ENCODE assay signal across 12 mouse cellular contexts in the genomic region with DNA sequence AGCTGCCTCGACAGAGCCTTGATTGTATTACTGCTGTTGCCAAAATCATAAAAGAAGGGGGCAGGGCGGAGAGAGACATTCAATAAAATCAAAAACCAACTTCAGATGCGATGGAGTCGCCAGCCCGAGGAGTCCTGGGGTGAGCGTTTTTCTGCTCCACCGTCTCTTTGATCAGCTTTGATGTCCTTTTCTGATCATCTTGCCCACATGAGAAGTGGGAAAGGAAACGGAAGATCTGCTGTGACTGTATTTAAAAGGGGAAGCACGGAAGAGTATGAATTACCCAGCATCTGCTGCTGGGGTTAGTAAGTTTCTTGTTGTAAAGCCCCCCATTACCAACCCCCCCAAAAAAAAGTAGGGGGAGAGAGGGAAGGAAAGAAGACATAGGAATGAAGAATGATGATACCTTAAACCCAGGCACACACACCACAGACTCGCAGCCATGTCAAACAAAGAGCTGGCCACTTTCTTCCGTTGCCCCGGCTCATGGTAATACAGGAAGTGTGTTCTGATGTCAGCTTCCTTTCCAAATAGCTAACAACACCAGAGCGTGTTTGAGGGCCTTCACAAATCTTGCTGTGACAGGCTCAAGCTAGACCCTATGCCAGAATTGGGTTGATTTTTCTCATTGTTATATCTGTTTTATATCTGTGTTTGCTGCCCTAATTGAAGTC.
DNase-seq lines count a peak whose midpoint lies in the region; ATAC-seq and TF ChIP-seq lines count a peak whose summit lies in the region.
"Had no signal": no experiment of that assay in that cellular context is flagged by ENCODE, and none has a peak within 500 bp of the region (broad histone marks: within the 10 kb centered on the region; RNA-seq: fewer than 3 reads in every experiment).

No protein-coding gene starts in this region.

- TF ChIP-seq CTCF in thymus, adult 2 months (IDR thresholded peaks at IDR 0.05; ENCODE audit: borderline replicate concordance, control insufficient read depth, extremely low read depth, insufficient read depth, low read length, poor library complexity), result no peak

- intact Hi-C loops in left cerebral cortex, postnatal 25 days (cut with DNase I), result loop anchor here (5.0 kb wide), 1 partner anchor 243 kb away; a partner anchor contains a TSS

- H3K36me3 ChIP-seq in heart, embryonic 15.5 days, result no peaks in the 10 kb centered on the region
- no peaks in the 10 kb centered on the region for H3K36me3 ChIP-seq in thymus, adult 2 months (ENCODE audit: control insufficient read depth, insufficient read depth, low read length)

- WGBS in heart, embryonic 15.5 days, result 51% methylated on average over 13 of the region's 13 CpGs
- 4% methylated on average over 13 of the region's 13 CpGs for WGBS in thymus, adult 2 months

- H3K9me3 ChIP-seq in heart, embryonic 15.5 days (replicated peaks), result no peaks in the 10 kb centered on the region

- H3K27ac ChIP-seq in heart, embryonic 15.5 days, result peak overlapping the region; percentile 27; the same call in 1 of the 2 replicates
- H3K27ac ChIP-seq in thymus, adult 2 months (ENCODE audit: control insufficient read depth, insufficient read depth, low read length), result peak overlapping the region; percentile 44

- no peak for DNase-seq in heart, postnatal 4 days
- no peak for DNase-seq in thymus, adult 2 months
- DNase-seq in thymus, postnatal 10 days (ENCODE audit: low spot score in 2 of 2), result no peak
- no peak for DNase-seq in left cerebral cortex, postnatal 25 days (ENCODE audit: low spot score in 2 of 2)
- DNase-seq in cerebellum, adult 9-10 months, result no peak
- DNase-seq in spleen, postnatal 10 days (ENCODE audit: low spot score in 2 of 2), result no peak
- DNase-seq: adrenal gland, postnatal 36 days; heart, postnatal 10 days; right cerebral cortex, postnatal 25 days had no signal

- ATAC-seq in heart, embryonic 15.5 days (replicated peaks; ENCODE audit: insufficient number of reproducible peaks, insufficient read depth, low FRiP score, low read depth), result no peak; the same call in 1 of the 2 replicates
- peak; percentile 73 for ATAC-seq in megakaryocyte progenitor cell, adult 5-6 weeks (replicated peaks; ENCODE audit: poor library complexity)

- TF ChIP-seq POLR2A in thymus, adult 2 months (IDR thresholded peaks at IDR 0.05; ENCODE audit: control insufficient read depth, extremely low read depth, insufficient read depth, low read length, poor library complexity), result no peak

- H3K4me3 ChIP-seq in heart, embryonic 15.5 days, result no peak overlapping the region
- peak overlapping the region; percentile 45 for H3K4me3 ChIP-seq in thymus, adult 2 months (ENCODE audit: control insufficient read depth, insufficient read depth, low read length)

- H3K9ac ChIP-seq in heart, embryonic 15.5 days, result no peak overlapping the region

- no peaks in the 10 kb centered on the region for H3K27me3 ChIP-seq in heart, embryonic 15.5 days
- H3K27me3 ChIP-seq in thymus, adult 2 months (ENCODE audit: control insufficient read depth, insufficient read depth, low read length), result no peaks in the 10 kb centered on the region
- H3K27me3 ChIP-seq: CH12.LX had no signal

- H3K4me1 ChIP-seq in heart, embryonic 15.5 days (replicated peaks), result 0 out of 2 replicates have a peak, but pooled peaks cover 8% of the 10 kb centered on the region
- peaks cover 22% of the 10 kb centered on the region for H3K4me1 ChIP-seq in thymus, adult 2 months (replicated peaks; ENCODE audit: control insufficient read depth, insufficient read depth, low read length)

- no peak overlapping the region for H3K4me2 ChIP-seq in heart, embryonic 15.5 days
